Mouse (Mus musculus): Measurements from ENCODE around the gene Emp3. TPM values are rescaled to one million over a fixed set of nuclear protein-coding genes. Genes with fewer than 3 reads are reported as not detected.

Gene Emp3
- polyA plus RNA-seq, 2 experiments from 2014 or later, result 683 to 699 TPM

GRCm38 (mm10) chr7:45869107-45869670, 52.0 kb downstream of the Emp3 start:
- ATAC-seq, result no peak

Other genes starting within 250 kb of the Emp3 start
- gene Ntn5, start 237.4 kb downstream of the Emp3 start, polyA plus RNA-seq (2017; shearing (Covaris generic)), result not detected
- gene Sec1, start 227.0 kb downstream of the Emp3 start, polyA plus RNA-seq (2017; shearing (Covaris generic)), result not detected
- gene Car11, start 221.6 kb downstream of the Emp3 start, polyA plus RNA-seq (2017; shearing (Covaris generic)), result under 1 TPM in 1 of 2 experiments, not detected in 1; 0.51 TPM
- 1 to 10 TPM; 5.2 to 8.5 TPM for gene Dbp, start 216.3 kb downstream of the Emp3 start, polyA plus RNA-seq (2017; shearing (Covaris generic))
- 1,000 to 10,000 TPM; 2,566 to 2,766 TPM for gene Rpl18, start 205.9 kb downstream of the Emp3 start, polyA plus RNA-seq (2017; shearing (Covaris generic))
- 10 to 100 TPM; 10.2 to 19.6 TPM for gene Sphk2, start 203.4 kb downstream of the Emp3 start, polyA plus RNA-seq (2017; shearing (Covaris generic))
- not detected for gene Fam83e, start 200.2 kb downstream of the Emp3 start, polyA plus RNA-seq (2017; shearing (Covaris generic))
- gene Spaca4, start 195.6 kb downstream of the Emp3 start, polyA plus RNA-seq (2017; shearing (Covaris generic)), result not detected
- gene Lmtk3, start 137.7 kb downstream of the Emp3 start, polyA plus RNA-seq (2017; shearing (Covaris generic)), result not detected
- gene Sult2b1, start 136.7 kb downstream of the Emp3 start, polyA plus RNA-seq (2017; shearing (Covaris generic)), result 1 to 10 TPM; 2.5 to 6.6 TPM
- gene Cyth2, start 106.8 kb downstream of the Emp3 start, polyA plus RNA-seq (2017; shearing (Covaris generic)), result 10 to 100 TPM; 13.0 to 14.4 TPM
- not detected for gene Kcnj14, start 96.6 kb downstream of the Emp3 start, polyA plus RNA-seq (2017; shearing (Covaris generic))
- gene Grwd1, start 90.5 kb downstream of the Emp3 start, polyA plus RNA-seq (2017; shearing (Covaris generic)), result 10 to 100 TPM; 16.1 to 25.3 TPM
- gene Kdelr1, start 48.6 kb downstream of the Emp3 start, polyA plus RNA-seq (2017; shearing (Covaris generic)), result 10 to 100 TPM; 23.4 to 38.5 TPM
- gene Grin2d, start 43.0 kb downstream of the Emp3 start, polyA plus RNA-seq (2017; shearing (Covaris generic)), result not detected
- not detected for gene Syngr4, start 24.7 kb downstream of the Emp3 start, polyA plus RNA-seq (2017; shearing (Covaris generic))
- 1 to 10 TPM; 5.8 to 6.2 TPM for gene Tmem143, start 24.5 kb downstream of the Emp3 start, polyA plus RNA-seq (2017; shearing (Covaris generic))
- gene Ccdc114, start 2.7 kb upstream of the Emp3 start, polyA plus RNA-seq (2017; shearing (Covaris generic)), result 1 to 10 TPM in 1 of 2 experiments, under 1 TPM in 1; 0.96 to 2.2 TPM
- gene Abcc6, start 108.9 kb upstream of the Emp3 start, polyA plus RNA-seq (2017; shearing (Covaris generic)), result not detected
- gene Nomo1, start 112.3 kb upstream of the Emp3 start, polyA plus RNA-seq (2017; shearing (Covaris generic)), result 10 to 100 TPM; 17.1 to 20.4 TPM
- gene Kcnj11, start 179.4 kb upstream of the Emp3 start, polyA plus RNA-seq (2017; shearing (Covaris generic)), result not detected